Mouse (Mus musculus) heart, postnatal 25 days (tissue): Measurements from ENCODE around the gene Cldn8. TPM values are rescaled to one million over a fixed set of nuclear protein-coding genes. Genes with fewer than 3 reads are reported as not detected.

Experiments
- total RNA-seq, 2 experiments: library from RNA; stranded (reverse); gene quantifications; 2 replicates each; pipeline ENCODE4 v1.2.3; 2021

Gene Cldn8
- total RNA-seq, 2 experiments from 2014 or later = not detected

Other genes starting within 250 kb of the Cldn8 start
- not detected for gene Cldn17, start 56.2 kb downstream of the Cldn8 start, total RNA-seq
- not detected for gene Krtap24-1, start 49.1 kb upstream of the Cldn8 start, total RNA-seq
- gene 2310079G19Rik, start 64.5 kb upstream of the Cldn8 start, total RNA-seq = not detected
- not detected for gene Krtap26-1, start 84.6 kb upstream of the Cldn8 start, total RNA-seq
- not detected for gene Krtap27-1, start 108.5 kb upstream of the Cldn8 start, total RNA-seq
- not detected for gene 2310061N02Rik, start 144.8 kb upstream of the Cldn8 start, total RNA-seq
- not detected for gene Krtap13-1, start 165.7 kb upstream of the Cldn8 start, total RNA-seq
- not detected for gene Krtap13, start 188.5 kb upstream of the Cldn8 start, total RNA-seq
- not detected for gene 2310034C09Rik, start 195.7 kb upstream of the Cldn8 start, total RNA-seq
- not detected for gene 2310057N15Rik, start 211.0 kb upstream of the Cldn8 start, total RNA-seq
- not detected for gene Gm5965, start 214.7 kb upstream of the Cldn8 start, total RNA-seq
- gene Gm20741, start 249.0 kb upstream of the Cldn8 start, total RNA-seq = not detected